Mouse (Mus musculus) hindbrain, embryonic 15.5 days (tissue): ENCODE results near the gene Cabin1. TPM values are rescaled to one million over a fixed set of nuclear protein-coding genes. Genes with fewer than 3 reads are reported as not detected.
A peak's percentile ranks its signal among the peaks of the same experiment; 100 is the strongest.

Experiments used
- ATAC-seq: fragments of 200-750 bp; cut with Nextera tagmentation; 2 replicates; pipeline ENCODE4 v1.8.0; 2017; ENCODE audit warnings: low read depth, moderate number of reproducible peaks, moderate TSS enrichment; ENCODE audit not compliant: low FRiP score
- H3K27ac ChIP-seq: fragments of 300-500 bp; sonication (generic); replicated peaks from 2 replicates; pipeline ENCODE4 v1.5.1; 2015; ENCODE audit warnings: mild to moderate bottlenecking, inconsistent platforms
- H3K27me3 ChIP-seq: fragments of 300-500 bp; sonication (generic); 2 replicates; pipeline ENCODE4 v1.6.1; 2015; ENCODE audit warnings: control low read depth, inconsistent platforms
- H3K36me3 ChIP-seq: fragments of 300-500 bp; sonication (generic); 2 replicates; pipeline ENCODE4 v1.6.1; 2015; ENCODE audit warnings: control low read depth, inconsistent platforms
- H3K4me1 ChIP-seq: fragments of 300-500 bp; sonication (generic); replicated peaks from 2 replicates; pipeline ENCODE4 v1.6.1; 2015; ENCODE audit warnings: control low read depth, inconsistent platforms
- H3K4me2 ChIP-seq: fragments of 300-500 bp; sonication (generic); 2 replicates; pipeline ENCODE4 v1.6.1; 2015; ENCODE audit warnings: moderate library complexity, mild to moderate bottlenecking, inconsistent platforms
- H3K4me3 ChIP-seq: fragments of 300-500 bp; sonication (generic); 2 replicates; pipeline ENCODE4 v1.5.1; 2015; ENCODE audit warnings: mild to moderate bottlenecking, inconsistent platforms
- H3K9ac ChIP-seq: fragments of 300-500 bp; sonication (generic); 2 replicates; pipeline ENCODE4 v1.6.1; 2015; ENCODE audit warnings: inconsistent platforms
- H3K9me3 ChIP-seq: fragments of 300-500 bp; sonication (generic); 2 replicates; pipeline ENCODE4 v1.6.1; 2016; ENCODE audit warnings: control low read depth, inconsistent platforms
- WGBS: fragments of 180-500 bp; shearing (Covaris S2); methylation state at CpG from one replicate; pipeline ENCODE4 v1.1.7; 2015; 5-methylcytosine and 5-hydroxymethylcytosine counted together
- polyA plus RNA-seq: library from polyadenylated mRNA; unstranded; fragments of >200 nt; fragmentation: Nextera tagmentation; extraction: Ambion mirVana; gene quantifications from 2 replicates; pipeline ENCODE4 v1.2.1, GENCODE M21; 2015

The Cabin1 gene
- polyA plus RNA-seq, 1 experiment from 2014 or later: 40.0 TPM

- Histone ChIP-seq H3K4me1 (no peaks in the 10 kb centered on the region), H3K36me3 (peaks cover 36% of the 10 kb centered on the region), H3K4me2 (no peak overlapping the region), H3K4me3 (no peak overlapping the region), H3K9me3 (no peaks in the 10 kb centered on the region), H3K27ac (no peak overlapping the region), H3K9ac (no peak overlapping the region), H3K27me3 (no peaks in the 10 kb centered on the region)
- ATAC-seq: no peak
- 95% methylated on average over 9 of the region's 9 CpGs for WGBS
Measured at GRCm38 (mm10) chr10:75694567-75694966, 69.6 kb downstream of the Cabin1 start.

GRCm38 (mm10) chr10:75693451-75694233 is 70.5 kb downstream of the Cabin1 start:
- Histone ChIP-seq H3K36me3 (peaks cover 33% of the 10 kb centered on the region), H3K4me1 (no peaks in the 10 kb centered on the region), H3K9me3 (no peaks in the 10 kb centered on the region), H3K27ac (no peak overlapping the region), H3K4me3 (no peak overlapping the region), H3K27me3 (no peaks in the 10 kb centered on the region), H3K4me2 (no peak overlapping the region), H3K9ac (no peak overlapping the region)
- 0 out of 2 replicates have a peak, but pooled peaks have one; percentile 45 for ATAC-seq
- WGBS: 78% methylated on average over 11 of the region's 11 CpGs

- WGBS: 89% methylated on average over 2 of the region's 2 CpGs
- H3K36me3 ChIP-seq: peaks cover 18% of the 10 kb centered on the region; the same call in 1 of the 2 replicates
- no peak overlapping the region for H3K4me3 ChIP-seq
- H3K27ac ChIP-seq: no peak overlapping the region
- H3K4me2 ChIP-seq: no peak overlapping the region
- H3K9me3 ChIP-seq: no peaks in the 10 kb centered on the region
- peaks cover 17% of the 10 kb centered on the region for H3K4me1 ChIP-seq
- ATAC-seq: no peak
- H3K9ac ChIP-seq: no peak overlapping the region
- H3K27me3 ChIP-seq: no peaks in the 10 kb centered on the region
Measured at GRCm38 (mm10) chr10:75688598-75688997, 75.5 kb downstream of the Cabin1 start.

GRCm38 (mm10) chr10:75686724-75687123 is 77.4 kb downstream of the Cabin1 start:
- Histone ChIP-seq H3K4me1 (peaks cover 23% of the 10 kb centered on the region), H3K4me3 (no peak overlapping the region), H3K9ac (no peak overlapping the region), H3K9me3 (no peaks in the 10 kb centered on the region), H3K4me2 (no peak overlapping the region), H3K36me3 (0 out of 2 replicates have a peak, but pooled peaks cover 7% of the 10 kb centered on the region), H3K27ac (no peak overlapping the region), H3K27me3 (no peaks in the 10 kb centered on the region)
- ATAC-seq: no peak
- 86% methylated on average over 4 of the region's 4 CpGs for WGBS

- Histone ChIP-seq H3K27me3 (no peaks in the 10 kb centered on the region), H3K4me2 (peak overlapping the region; percentile 16), H3K4me3 (no peak overlapping the region), H3K4me1 (peaks cover 23% of the 10 kb centered on the region), H3K36me3 (0 out of 2 replicates have a peak, but pooled peaks cover 7% of the 10 kb centered on the region), H3K9me3 (no peaks in the 10 kb centered on the region), H3K27ac (peak overlapping the region; percentile 78), H3K9ac (no peak overlapping the region)
- ATAC-seq: peak; percentile 93
- WGBS: 42% methylated on average over 12 of the region's 12 CpGs
Measured at GRCm38 (mm10) chr10:75684035-75685004, 79.8 kb downstream of the Cabin1 start.

- WGBS: 92% methylated on average over 10 of the region's 10 CpGs
- no peak overlapping the region for H3K9ac ChIP-seq
- no peak for ATAC-seq
- H3K9me3 ChIP-seq: no peaks in the 10 kb centered on the region
- H3K4me1 ChIP-seq: peaks cover 29% of the 10 kb centered on the region
- H3K4me2 ChIP-seq: no peak overlapping the region
- 0 out of 2 replicates have a peak, but pooled peaks cover 7% of the 10 kb centered on the region for H3K36me3 ChIP-seq
- H3K27me3 ChIP-seq: no peaks in the 10 kb centered on the region
- no peak overlapping the region for H3K4me3 ChIP-seq
- H3K27ac ChIP-seq: no peak overlapping the region
Measured at GRCm38 (mm10) chr10:75680574-75681001, 83.6 kb downstream of the Cabin1 start.

GRCm38 (mm10) chr10:75679204-75679603 is 84.9 kb downstream of the Cabin1 start:
- 82% methylated on average over 6 of the region's 6 CpGs for WGBS
- H3K4me3 ChIP-seq: no peak overlapping the region
- H3K27ac ChIP-seq: no peak overlapping the region
- no peak for ATAC-seq
- H3K9ac ChIP-seq: no peak overlapping the region
- H3K4me2 ChIP-seq: no peak overlapping the region
- H3K27me3 ChIP-seq: no peaks in the 10 kb centered on the region
- H3K36me3 ChIP-seq: 0 out of 2 replicates have a peak, but pooled peaks cover 7% of the 10 kb centered on the region
- H3K9me3 ChIP-seq: no peaks in the 10 kb centered on the region
- peaks cover 18% of the 10 kb centered on the region for H3K4me1 ChIP-seq

GRCm38 (mm10) chr10:75677989-75678388 is 86.2 kb downstream of the Cabin1 start:
- WGBS: 82% methylated on average over 5 of the region's 5 CpGs
- H3K27ac ChIP-seq: no peak overlapping the region
- no peak overlapping the region for H3K4me2 ChIP-seq
- no peaks in the 10 kb centered on the region for H3K27me3 ChIP-seq
- H3K9me3 ChIP-seq: no peaks in the 10 kb centered on the region
- no peak for ATAC-seq
- 0 out of 2 replicates have a peak, but pooled peaks cover 6% of the 10 kb centered on the region for H3K4me1 ChIP-seq
- no peak overlapping the region for H3K4me3 ChIP-seq
- no peak overlapping the region for H3K9ac ChIP-seq
- 0 out of 2 replicates have a peak, but pooled peaks cover 4% of the 10 kb centered on the region for H3K36me3 ChIP-seq

GRCm38 (mm10) chr10:75677571-75677970 is 86.6 kb downstream of the Cabin1 start:
- Histone ChIP-seq H3K36me3 (0 out of 2 replicates have a peak, but pooled peaks cover 4% of the 10 kb centered on the region), H3K9me3 (no peaks in the 10 kb centered on the region), H3K4me2 (no peak overlapping the region), H3K27me3 (no peaks in the 10 kb centered on the region), H3K4me1 (0 out of 2 replicates have a peak, but pooled peaks cover 6% of the 10 kb centered on the region), H3K4me3 (no peak overlapping the region), H3K9ac (no peak overlapping the region), H3K27ac (0 out of 2 replicates have a peak overlapping the region, but pooled peaks have one; percentile 10)
- ATAC-seq: no peak
- 86% methylated on average over 2 of the region's 2 CpGs for WGBS

GRCm38 (mm10) chr10:75676819-75677565 is 87.1 kb downstream of the Cabin1 start:
- H3K4me1 ChIP-seq: 0 out of 2 replicates have a peak, but pooled peaks cover 6% of the 10 kb centered on the region
- no peak overlapping the region for H3K4me3 ChIP-seq
- no peak overlapping the region for H3K9ac ChIP-seq
- H3K36me3 ChIP-seq: peaks cover 8% of the 10 kb centered on the region; the same call in 1 of the 2 replicates
- H3K27me3 ChIP-seq: no peaks in the 10 kb centered on the region
- no peaks in the 10 kb centered on the region for H3K9me3 ChIP-seq
- 78% methylated on average over 7 of the region's 7 CpGs for WGBS
- 0 out of 2 replicates have a peak overlapping the region, but pooled peaks have one; percentile 10 for H3K27ac ChIP-seq
- H3K4me2 ChIP-seq: no peak overlapping the region
- ATAC-seq: no peak

GRCm38 (mm10) chr10:75676286-75676685 is 87.9 kb downstream of the Cabin1 start:
- H3K9me3 ChIP-seq: no peaks in the 10 kb centered on the region
- 77% methylated on average over 2 of the region's 2 CpGs for WGBS
- H3K36me3 ChIP-seq: peaks cover 10% of the 10 kb centered on the region; the same call in 1 of the 2 replicates
- no peak overlapping the region for H3K4me3 ChIP-seq
- no peak overlapping the region for H3K27ac ChIP-seq
- no peak overlapping the region for H3K4me2 ChIP-seq
- no peak for ATAC-seq
- H3K9ac ChIP-seq: no peak overlapping the region
- 0 out of 2 replicates have a peak, but pooled peaks cover 6% of the 10 kb centered on the region for H3K4me1 ChIP-seq
- H3K27me3 ChIP-seq: no peaks in the 10 kb centered on the region
